Mouse (Mus musculus) embryonic facial prominence, embryonic 14.5 days (tissue): ENCODE results near the gene Rai14. TPM values are rescaled to one million over a fixed set of nuclear protein-coding genes. Genes with fewer than 3 reads are reported as not detected.
A peak's percentile ranks its signal among the peaks of the same experiment; 100 is the strongest.

Experiments
- ATAC-seq: fragments of 200-750 bp; cut with Nextera tagmentation; 2 replicates; pipeline ENCODE4 v1.8.0; 2017; ENCODE audit warnings: low read depth, moderate number of reproducible peaks, moderate TSS enrichment
- DNase-seq: peaks from one replicate; pipeline ENCODE4 v3.0.0-alpha.2; 2015; ENCODE audit warnings: low spot score
- H3K27ac ChIP-seq: fragments of 300-500 bp; sonication (generic); replicated peaks from 2 replicates; pipeline ENCODE4 v1.5.1; 2014; ENCODE audit warnings: low read depth, mild to moderate bottlenecking, low read length, moderate library complexity
- H3K27me3 ChIP-seq: fragments of 300-500 bp; sonication (generic); replicated peaks from 2 replicates; pipeline ENCODE4 v1.6.1; 2014; ENCODE audit warnings: low read length; ENCODE audit not compliant: control insufficient read depth, insufficient read depth
- H3K36me3 ChIP-seq: fragments of 300-500 bp; sonication (generic); 2 replicates; pipeline ENCODE4 v1.6.1; 2014; ENCODE audit warnings: low read length, mixed read lengths; ENCODE audit not compliant: control insufficient read depth, insufficient read depth
- H3K4me1 ChIP-seq: fragments of 300-500 bp; sonication (generic); 2 replicates; pipeline ENCODE4 v1.6.1; 2014; ENCODE audit warnings: antibody characterized with exemption, low read length; ENCODE audit not compliant: control insufficient read depth, insufficient read depth
- H3K4me2 ChIP-seq: fragments of 300-500 bp; sonication (generic); 2 replicates; pipeline ENCODE4 v1.6.1; 2014; ENCODE audit warnings: low read depth, mild to moderate bottlenecking, low read length, moderate library complexity, mixed read lengths
- H3K4me3 ChIP-seq: fragments of 300-500 bp; sonication (generic); 2 replicates; pipeline ENCODE4 v1.5.1; 2014; ENCODE audit warnings: low read depth, mild to moderate bottlenecking, low read length
- H3K9ac ChIP-seq: fragments of 300-500 bp; sonication (generic); 2 replicates; pipeline ENCODE4 v1.6.1; 2014; ENCODE audit warnings: low read depth, mild to moderate bottlenecking, low read length, moderate library complexity, mixed read lengths
- H3K9me3 ChIP-seq: fragments of 300-500 bp; sonication (generic); 2 replicates; pipeline ENCODE4 v1.6.1; 2016; ENCODE audit warnings: low read length; ENCODE audit not compliant: control insufficient read depth
- WGBS: fragments of 180-500 bp; shearing (Covaris S2); extraction: QIAGEN DNeasy Blood & Tissue Kit; methylation state at CpG from one replicate; pipeline ENCODE4 v1.1.7; 2014; 5-methylcytosine and 5-hydroxymethylcytosine counted together
- polyA plus RNA-seq: library from polyadenylated mRNA; unstranded; fragments of >200 nt; fragmentation: Nextera tagmentation; extraction: Ambion mirVana; gene quantifications from 2 replicates; pipeline ENCODE4 v1.2.1, GENCODE M21; 2014

The Rai14 gene
- polyA plus RNA-seq, 1 experiment from 2014 or later = 52.4 TPM

- Histone ChIP-seq H3K4me2 (no peak overlapping the region), H3K4me3 (no peak overlapping the region), H3K9me3 (no peaks in the 10 kb centered on the region), H3K9ac (no peak overlapping the region), H3K27me3 (no peaks in the 10 kb centered on the region), H3K27ac (no peak overlapping the region), H3K36me3 (no peaks in the 10 kb centered on the region), H3K4me1 (peaks cover 5% of the 10 kb centered on the region; the same call in 1 of the 2 replicates)
- 29% methylated on average over 4 of the region's 4 CpGs for WGBS
- ATAC-seq = no peak
- DNase-seq = no peak
Observed at GRCm38 (mm10) chr15:10747226-10747625, 32.8 kb upstream of the Rai14 start.

- Histone ChIP-seq H3K27me3 (no peaks in the 10 kb centered on the region), H3K27ac (no peak overlapping the region), H3K4me3 (no peak overlapping the region), H3K36me3 (no peaks in the 10 kb centered on the region), H3K4me1 (peaks cover 5% of the 10 kb centered on the region; the same call in 1 of the 2 replicates), H3K4me2 (no peak overlapping the region), H3K9ac (no peak overlapping the region), H3K9me3 (no peaks in the 10 kb centered on the region)
- DNase-seq (no peak), ATAC-seq (no peak)
- WGBS = 65% methylated on average over 4 of the region's 4 CpGs
Observed at GRCm38 (mm10) chr15:10746303-10747051, 32.1 kb upstream of the Rai14 start.

- H3K9me3 ChIP-seq = no peaks in the 10 kb centered on the region
- H3K27ac ChIP-seq = no peak overlapping the region
- H3K27me3 ChIP-seq = no peaks in the 10 kb centered on the region
- 62% methylated on average over 6 of the region's 6 CpGs for whole genome bisulfite sequencing
- H3K36me3 ChIP-seq = no peaks in the 10 kb centered on the region
- H3K9ac ChIP-seq = no peak overlapping the region
- peaks cover 18% of the 10 kb centered on the region for H3K4me1 ChIP-seq
- H3K4me3 ChIP-seq = no peak overlapping the region
- no peak for DNase-seq
- no peak overlapping the region for H3K4me2 ChIP-seq
- no peak for ATAC-seq
Observed at GRCm38 (mm10) chr15:10742441-10742840, 28.0 kb upstream of the Rai14 start.

GRCm38 (mm10) chr15:10739279-10739678 is 24.9 kb upstream of the Rai14 start:
- no peak overlapping the region for H3K9ac ChIP-seq
- peak; percentile 75 for DNase-seq
- H3K4me1 ChIP-seq = peaks cover 30% of the 10 kb centered on the region
- no peaks in the 10 kb centered on the region for H3K36me3 ChIP-seq
- H3K4me3 ChIP-seq = no peak overlapping the region
- no peaks in the 10 kb centered on the region for H3K27me3 ChIP-seq
- 12% methylated on average over 1 of the region's 1 CpGs for WGBS
- H3K9me3 ChIP-seq = no peaks in the 10 kb centered on the region
- no peak overlapping the region for H3K4me2 ChIP-seq
- no peak for ATAC-seq
- H3K27ac ChIP-seq = peak overlapping the region; percentile 59; the same call in 1 of the 2 replicates

GRCm38 (mm10) chr15:10738354-10739142 is 24.1 kb upstream of the Rai14 start:
- DNase-seq (peak; percentile 40), ATAC-seq (no peak)
- Histone ChIP-seq H3K4me3 (no peak overlapping the region), H3K27ac (peak overlapping the region; percentile 59), H3K4me1 (peaks cover 30% of the 10 kb centered on the region), H3K4me2 (no peak overlapping the region), H3K9me3 (no peaks in the 10 kb centered on the region), H3K9ac (no peak overlapping the region), H3K36me3 (no peaks in the 10 kb centered on the region), H3K27me3 (no peaks in the 10 kb centered on the region)
- WGBS = 63% methylated on average over 6 of the region's 6 CpGs

- DNase-seq (peak; percentile 70), ATAC-seq (peak; percentile 68; the same call in 1 of the 2 replicates)
- WGBS = 36% methylated on average over 4 of the region's 4 CpGs
- H3K9me3 ChIP-seq = no peaks in the 10 kb centered on the region
- peaks cover 30% of the 10 kb centered on the region for H3K4me1 ChIP-seq
- H3K4me3 ChIP-seq = no peak overlapping the region
- no peak overlapping the region for H3K9ac ChIP-seq
- H3K36me3 ChIP-seq = no peaks in the 10 kb centered on the region
- peak overlapping the region; percentile 16; the same call in 1 of the 2 replicates for H3K4me2 ChIP-seq
- H3K27me3 ChIP-seq = no peaks in the 10 kb centered on the region
- H3K27ac ChIP-seq = peak overlapping the region; percentile 40; the same call in 1 of the 2 replicates
Observed at GRCm38 (mm10) chr15:10735948-10736347, 21.5 kb upstream of the Rai14 start.

- H3K27ac ChIP-seq = 0 out of 2 replicates have a peak overlapping the region, but pooled peaks have one; percentile 40
Observed at GRCm38 (mm10) chr15:10735216-10735615, 20.8 kb upstream of the Rai14 start.

GRCm38 (mm10) chr15:10731398-10731797 is 17.0 kb upstream of the Rai14 start:
- no peaks in the 10 kb centered on the region for H3K9me3 ChIP-seq

More at GRCm38 (mm10) chr15:10735216-10735615, 20.8 kb upstream of the Rai14 start:
- no peak for ATAC-seq
- Histone ChIP-seq H3K9me3 (no peaks in the 10 kb centered on the region), H3K9ac (no peak overlapping the region), H3K27me3 (no peaks in the 10 kb centered on the region), H3K4me2 (peak overlapping the region; percentile 16; the same call in 1 of the 2 replicates), H3K4me1 (peaks cover 30% of the 10 kb centered on the region), H3K4me3 (no peak overlapping the region), H3K36me3 (no peaks in the 10 kb centered on the region)
- 65% methylated on average over 8 of the region's 8 CpGs for WGBS
- peak; percentile 29 for DNase-seq

More at GRCm38 (mm10) chr15:10731398-10731797, 17.0 kb upstream of the Rai14 start:
- Histone ChIP-seq H3K36me3 (no peaks in the 10 kb centered on the region), H3K27ac (no peak overlapping the region), H3K27me3 (no peaks in the 10 kb centered on the region), H3K4me1 (peaks cover 15% of the 10 kb centered on the region), H3K9ac (no peak overlapping the region), H3K4me2 (no peak overlapping the region), H3K4me3 (no peak overlapping the region)
- WGBS = 68% methylated on average over 3 of the region's 3 CpGs
- DNase-seq (no peak), ATAC-seq (no peak)
